Mouse (Mus musculus) cerebellum, adult 9-11 months (tissue): ENCODE measurements around the gene Eftud2.

Experiments used
- DNase-seq: peaks from one replicate; pipeline ENCODE4 v3.0.0; 2022

Eftud2 gene

GRCm38 (mm10) chr11:102818121-102819020 is 62.4 kb downstream of the Eftud2 start:
- DNase-seq = no peak

- no peak for DNase-seq
These were observed 65.9 kb downstream of the Eftud2 start for GRCm38 (mm10) chr11:102814881-102815280.

- DNase-seq = no peak
These were observed 69.9 kb downstream of the Eftud2 start for GRCm38 (mm10) chr11:102810721-102811485.

GRCm38 (mm10) chr11:102808246-102808645 is 72.5 kb downstream of the Eftud2 start:
- DNase-seq = no peak

GRCm38 (mm10) chr11:102803453-102803852 is 77.3 kb downstream of the Eftud2 start:
- no peak for DNase-seq

GRCm38 (mm10) chr11:102794157-102794556 is 86.6 kb downstream of the Eftud2 start:
- DNase-seq = no peak

- no peak for DNase-seq
These were observed 88.9 kb downstream of the Eftud2 start for GRCm38 (mm10) chr11:102791682-102792445.
